Mouse (Mus musculus): ENCODE measurements at regions not wholly inside any gene's neighbourhood (a gene's known extent, or its start where the extent isn't known, plus 50 kb on each side); places are given as distances from the start of the nearest gene placed in this dataset.

- H3K36me3 ChIP-seq (ENCODE audit: control insufficient read depth, insufficient read depth, low read length) = no peaks in the 10 kb centered on the region
- no peak overlapping the region for H3K9ac ChIP-seq (ENCODE audit: low read depth, low read length)
- no peak overlapping the region for H3K4me2 ChIP-seq (ENCODE audit: low read depth, low read length)
- H3K27me3 ChIP-seq (replicated peaks; ENCODE audit: control insufficient read depth, insufficient read depth, low read length) = no peaks in the 10 kb centered on the region
- H3K4me3 ChIP-seq (ENCODE audit: low read length) = no peak overlapping the region
- H3K9me3 ChIP-seq (ENCODE audit: control insufficient read depth, low read length) = no peaks in the 10 kb centered on the region
- H3K4me1 ChIP-seq (ENCODE audit: control insufficient read depth, insufficient read depth, low read length) = no peaks in the 10 kb centered on the region
- no peak for ATAC-seq
- no peak overlapping the region for H3K27ac ChIP-seq (ENCODE audit: low read length)
Measured at GRCm38 (mm10) chr1:83642656-83643055, 234.7 kb upstream of the Sphkap start.

GRCm38 (mm10) chr1:83636051-83636450, 228.1 kb upstream of the Sphkap start:
- Histone ChIP-seq H3K27me3 (replicated peaks; ENCODE audit: control insufficient read depth, insufficient read depth, low read length) (no peaks in the 10 kb centered on the region), H3K9ac (ENCODE audit: low read depth, low read length) (no peak overlapping the region), H3K4me2 (ENCODE audit: low read depth, low read length) (no peak overlapping the region), H3K4me1 (ENCODE audit: control insufficient read depth, insufficient read depth, low read length) (no peaks in the 10 kb centered on the region), H3K36me3 (ENCODE audit: control insufficient read depth, insufficient read depth, low read length) (no peaks in the 10 kb centered on the region), H3K9me3 (ENCODE audit: control insufficient read depth, low read length) (no peaks in the 10 kb centered on the region), H3K4me3 (ENCODE audit: low read length) (no peak overlapping the region), H3K27ac (ENCODE audit: low read length) (no peak overlapping the region)
- WGBS = 54% methylated on average over 3 of the region's 3 CpGs
- ATAC-seq = no peak

GRCm38 (mm10) chr1:83631798-83632197, 223.8 kb upstream of the Sphkap start:
- H3K36me3 ChIP-seq (ENCODE audit: control insufficient read depth, insufficient read depth, low read length) = no peaks in the 10 kb centered on the region
- H3K9ac ChIP-seq (ENCODE audit: low read depth, low read length) = no peak overlapping the region
- no peak overlapping the region for H3K27ac ChIP-seq (ENCODE audit: low read length)
- 38% methylated on average over 4 of the region's 4 CpGs for WGBS
- ATAC-seq = no peak
- H3K4me2 ChIP-seq (ENCODE audit: low read depth, low read length) = no peak overlapping the region
- no peaks in the 10 kb centered on the region for H3K9me3 ChIP-seq (ENCODE audit: control insufficient read depth, low read length)
- H3K4me3 ChIP-seq (ENCODE audit: low read length) = no peak overlapping the region
- no peaks in the 10 kb centered on the region for H3K4me1 ChIP-seq (ENCODE audit: control insufficient read depth, insufficient read depth, low read length)
- H3K27me3 ChIP-seq (replicated peaks; ENCODE audit: control insufficient read depth, insufficient read depth, low read length) = no peaks in the 10 kb centered on the region

- no peaks in the 10 kb centered on the region for H3K9me3 ChIP-seq (ENCODE audit: control insufficient read depth, low read length)
- WGBS = 71% methylated on average over 7 of the region's 7 CpGs
- H3K36me3 ChIP-seq (ENCODE audit: control insufficient read depth, insufficient read depth, low read length) = no peaks in the 10 kb centered on the region
- H3K4me3 ChIP-seq (ENCODE audit: low read length) = no peak overlapping the region
- H3K27me3 ChIP-seq (replicated peaks; ENCODE audit: control insufficient read depth, insufficient read depth, low read length) = no peaks in the 10 kb centered on the region
- H3K9ac ChIP-seq (ENCODE audit: low read depth, low read length) = no peak overlapping the region
- no peak overlapping the region for H3K27ac ChIP-seq (ENCODE audit: low read length)
- no peak for ATAC-seq
- H3K4me1 ChIP-seq (ENCODE audit: control insufficient read depth, insufficient read depth, low read length) = no peaks in the 10 kb centered on the region
- H3K4me2 ChIP-seq (ENCODE audit: low read depth, low read length) = no peak overlapping the region
Measured at GRCm38 (mm10) chr1:83631394-83631793, 223.4 kb upstream of the Sphkap start.

GRCm38 (mm10) chr1:83587258-83587657, 179.3 kb upstream of the Sphkap start:
- Histone ChIP-seq H3K36me3 (ENCODE audit: control insufficient read depth, insufficient read depth, low read length) (no peaks in the 10 kb centered on the region), H3K27me3 (replicated peaks; ENCODE audit: control insufficient read depth, insufficient read depth, low read length) (no peaks in the 10 kb centered on the region), H3K4me1 (ENCODE audit: control insufficient read depth, insufficient read depth, low read length) (no peaks in the 10 kb centered on the region), H3K9ac (ENCODE audit: low read depth, low read length) (no peak overlapping the region), H3K27ac (ENCODE audit: low read length) (no peak overlapping the region), H3K4me2 (ENCODE audit: low read depth, low read length) (no peak overlapping the region), H3K4me3 (ENCODE audit: low read length) (no peak overlapping the region), H3K9me3 (ENCODE audit: control insufficient read depth, low read length) (no peaks in the 10 kb centered on the region)
- WGBS = 93% methylated on average over 1 of the region's 1 CpGs
- ATAC-seq = no peak

GRCm38 (mm10) chr1:83583041-83583440, 175.0 kb upstream of the Sphkap start:
- H3K27me3 ChIP-seq (replicated peaks; ENCODE audit: control insufficient read depth, insufficient read depth, low read length) = no peaks in the 10 kb centered on the region
- H3K4me1 ChIP-seq (ENCODE audit: control insufficient read depth, insufficient read depth, low read length) = no peaks in the 10 kb centered on the region
- no peaks in the 10 kb centered on the region for H3K9me3 ChIP-seq (ENCODE audit: control insufficient read depth, low read length)
- H3K4me3 ChIP-seq (ENCODE audit: low read length) = no peak overlapping the region
- H3K4me2 ChIP-seq (ENCODE audit: low read depth, low read length) = no peak overlapping the region
- no peak overlapping the region for H3K9ac ChIP-seq (ENCODE audit: low read depth, low read length)
- no peak overlapping the region for H3K27ac ChIP-seq (ENCODE audit: low read length)
- WGBS = 82% methylated on average over 4 of the region's 4 CpGs
- H3K36me3 ChIP-seq (ENCODE audit: control insufficient read depth, insufficient read depth, low read length) = no peaks in the 10 kb centered on the region
- ATAC-seq = no peak

- Histone ChIP-seq H3K36me3 (ENCODE audit: control insufficient read depth, insufficient read depth, low read length) (no peaks in the 10 kb centered on the region), H3K9ac (ENCODE audit: low read depth, low read length) (no peak overlapping the region), H3K4me2 (ENCODE audit: low read depth, low read length) (no peak overlapping the region), H3K27me3 (replicated peaks; ENCODE audit: control insufficient read depth, insufficient read depth, low read length) (no peaks in the 10 kb centered on the region), H3K4me3 (ENCODE audit: low read length) (no peak overlapping the region), H3K4me1 (ENCODE audit: control insufficient read depth, insufficient read depth, low read length) (no peaks in the 10 kb centered on the region), H3K9me3 (ENCODE audit: control insufficient read depth, low read length) (no peaks in the 10 kb centered on the region), H3K27ac (ENCODE audit: low read length) (no peak overlapping the region)
- WGBS = 83% methylated on average over 5 of the region's 5 CpGs
- ATAC-seq = no peak
Measured at GRCm38 (mm10) chr1:83569991-83570390, 162.0 kb upstream of the Sphkap start.

GRCm38 (mm10) chr1:83568746-83569145, 160.7 kb upstream of the Sphkap start:
- no peak for ATAC-seq
- Histone ChIP-seq H3K36me3 (ENCODE audit: control insufficient read depth, insufficient read depth, low read length) (no peaks in the 10 kb centered on the region), H3K4me3 (ENCODE audit: low read length) (no peak overlapping the region), H3K27me3 (replicated peaks; ENCODE audit: control insufficient read depth, insufficient read depth, low read length) (no peaks in the 10 kb centered on the region), H3K4me1 (ENCODE audit: control insufficient read depth, insufficient read depth, low read length) (no peaks in the 10 kb centered on the region), H3K9me3 (ENCODE audit: control insufficient read depth, low read length) (no peaks in the 10 kb centered on the region), H3K4me2 (ENCODE audit: low read depth, low read length) (no peak overlapping the region), H3K9ac (ENCODE audit: low read depth, low read length) (no peak overlapping the region), H3K27ac (ENCODE audit: low read length) (no peak overlapping the region)
- WGBS = 79% methylated on average over 1 of the region's 1 CpGs

GRCm38 (mm10) chr1:83551617-83552016, 143.6 kb upstream of the Sphkap start:
- H3K4me1 ChIP-seq (ENCODE audit: control insufficient read depth, insufficient read depth, low read length) = no peaks in the 10 kb centered on the region
- no peak overlapping the region for H3K27ac ChIP-seq (ENCODE audit: low read length)
- H3K4me2 ChIP-seq (ENCODE audit: low read depth, low read length) = no peak overlapping the region
- no peaks in the 10 kb centered on the region for H3K27me3 ChIP-seq (replicated peaks; ENCODE audit: control insufficient read depth, insufficient read depth, low read length)
- H3K9ac ChIP-seq (ENCODE audit: low read depth, low read length) = no peak overlapping the region
- H3K36me3 ChIP-seq (ENCODE audit: control insufficient read depth, insufficient read depth, low read length) = no peaks in the 10 kb centered on the region
- no peak for ATAC-seq
- H3K4me3 ChIP-seq (ENCODE audit: low read length) = no peak overlapping the region
- H3K9me3 ChIP-seq (ENCODE audit: control insufficient read depth, low read length) = no peaks in the 10 kb centered on the region

- Histone ChIP-seq H3K27ac (ENCODE audit: low read length) (no peak overlapping the region), H3K36me3 (ENCODE audit: control insufficient read depth, insufficient read depth, low read length) (no peaks in the 10 kb centered on the region), H3K4me1 (ENCODE audit: control insufficient read depth, insufficient read depth, low read length) (no peaks in the 10 kb centered on the region), H3K27me3 (replicated peaks; ENCODE audit: control insufficient read depth, insufficient read depth, low read length) (no peaks in the 10 kb centered on the region), H3K4me2 (ENCODE audit: low read depth, low read length) (no peak overlapping the region), H3K9me3 (ENCODE audit: control insufficient read depth, low read length) (no peaks in the 10 kb centered on the region), H3K4me3 (ENCODE audit: low read length) (no peak overlapping the region), H3K9ac (ENCODE audit: low read depth, low read length) (no peak overlapping the region)
- ATAC-seq = no peak
Measured at GRCm38 (mm10) chr1:83535461-83535860, 127.5 kb upstream of the Sphkap start.
